ENCODE assay signal across 11 mouse cellular contexts in genomic region chr12:35429473-35429872, GRCm38 (mm10).
"Had no signal": no experiment of that assay in that cellular context is flagged by ENCODE, and none has a peak within 500 bp of the region (broad histone marks: within the 10 kb centered on the region; RNA-seq: fewer than 3 reads in every experiment).

No protein-coding gene starts in this region.

- DNase-seq: kidney, adult 11 months; kidney, adult 9 months; kidney, postnatal 36 days; layer of hippocampus, adult 9-11 months; layer of hippocampus, postnatal 36 days; liver, embryonic 13.5 days; liver, postnatal 0 days; lung, postnatal 14 days; right cerebral cortex, postnatal 25 days; thymus, adult 2 months; thymus, postnatal 25 days had no signal
